Mouse (Mus musculus) lung, adult 2 months (tissue): ENCODE measurements around the gene Ube3b.

Experiments
- CTCF ChIP-seq: fragments of 200-500 bp; IDR thresholded peaks from 2 replicates; pipeline ENCODE4 v1.5.1; 2011; ENCODE audit warnings: mild to moderate bottlenecking, low read length, control low read depth; ENCODE audit not compliant: insufficient read depth
- POLR2A ChIP-seq: fragments of 200-500 bp; IDR thresholded peaks from 2 replicates; pipeline ENCODE4 v1.6.1; 2011; ENCODE audit warnings: low read depth, mild to moderate bottlenecking, control low read depth, low read length, borderline replicate concordance; ENCODE audit errors: extremely low read depth

- peak; percentile 49; the same call in 1 of the 2 replicates for TF ChIP-seq POLR2A
- TF ChIP-seq CTCF = no peak
These were observed 5.8 kb upstream of the Ube3b start for GRCm38 (mm10) chr5:114374409-114375213.
